Mouse (Mus musculus): ENCODE data around the gene Kdelc2.

Gene Kdelc2

GRCm38 (mm10) chr9:53383951-53384866 is at the start of gene Kdelc2:
Gene Kdelc2, plus strand, starts transcription at chr9:53384025.
- DNase-seq (ENCODE audit: low spot score in 2 of 2), result peak; percentile 72 to 88

- DNase-seq (ENCODE audit: low spot score in 2 of 2), result no peak
These were observed 48.7 kb upstream of the Kdelc2 start for GRCm38 (mm10) chr9:53335131-53335530.

- no peak for DNase-seq (ENCODE audit: low spot score in 2 of 2)
These were observed 44.2 kb upstream of the Kdelc2 start for GRCm38 (mm10) chr9:53339603-53340002.

GRCm38 (mm10) chr9:53340328-53340916 is 43.4 kb upstream of the Kdelc2 start:
- no peak for DNase-seq (ENCODE audit: low spot score in 2 of 2)

- DNase-seq (ENCODE audit: low spot score in 2 of 2), result no peak
These were observed 42.9 kb upstream of the Kdelc2 start for GRCm38 (mm10) chr9:53340969-53341368.

GRCm38 (mm10) chr9:53341981-53342380 is 41.8 kb upstream of the Kdelc2 start:
- no peak for DNase-seq (ENCODE audit: low spot score in 2 of 2)

- peak in 1 of 2 experiments; percentile 63 for DNase-seq (ENCODE audit: low spot score in 2 of 2)
These were observed 39.0 kb upstream of the Kdelc2 start for GRCm38 (mm10) chr9:53344646-53345432.

- DNase-seq (ENCODE audit: low spot score in 2 of 2), result no peak
These were observed 38.1 kb upstream of the Kdelc2 start for GRCm38 (mm10) chr9:53345728-53346127.

GRCm38 (mm10) chr9:53346402-53346801 is 37.4 kb upstream of the Kdelc2 start:
- no peak for DNase-seq (ENCODE audit: low spot score in 2 of 2)

- DNase-seq (ENCODE audit: low spot score in 2 of 2), result no peak
These were observed 34.6 kb upstream of the Kdelc2 start for GRCm38 (mm10) chr9:53349211-53349610.

- DNase-seq (ENCODE audit: low spot score in 2 of 2), result no peak
These were observed 33.5 kb upstream of the Kdelc2 start for GRCm38 (mm10) chr9:53350331-53350730.

- DNase-seq (ENCODE audit: low spot score in 2 of 2), result no peak
These were observed 31.9 kb upstream of the Kdelc2 start for GRCm38 (mm10) chr9:53351899-53352298.

- DNase-seq (ENCODE audit: low spot score in 2 of 2), result no peak
These were observed 30.7 kb upstream of the Kdelc2 start for GRCm38 (mm10) chr9:53353161-53353560.

GRCm38 (mm10) chr9:53356219-53357155 is 27.3 kb upstream of the Kdelc2 start:
- DNase-seq (ENCODE audit: low spot score in 2 of 2), result no peak

GRCm38 (mm10) chr9:53371339-53371738 is 12.5 kb upstream of the Kdelc2 start:
- no peak for DNase-seq (ENCODE audit: low spot score in 2 of 2)

- DNase-seq (ENCODE audit: low spot score in 2 of 2), result no peak
These were observed 7.9 kb upstream of the Kdelc2 start for GRCm38 (mm10) chr9:53375907-53376306.

GRCm38 (mm10) chr9:53376820-53377219 is 7.0 kb upstream of the Kdelc2 start:
- no peak for DNase-seq (ENCODE audit: low spot score in 2 of 2)

GRCm38 (mm10) chr9:53377597-53377996 is 6.2 kb upstream of the Kdelc2 start:
- DNase-seq (ENCODE audit: low spot score in 2 of 2), result no peak

GRCm38 (mm10) chr9:53378171-53378570 is 5.7 kb upstream of the Kdelc2 start:
- DNase-seq (ENCODE audit: low spot score in 2 of 2), result no peak

- DNase-seq (ENCODE audit: low spot score in 2 of 2), result no peak
These were observed 3.2 kb upstream of the Kdelc2 start for GRCm38 (mm10) chr9:53380595-53380994.

GRCm38 (mm10) chr9:53381113-53381615 is 2.7 kb upstream of the Kdelc2 start:
- no peak for DNase-seq (ENCODE audit: low spot score in 2 of 2)
